30 mouse cellular contexts compared by ENCODE assay signal in genomic region chr1:164446535-164446934, GRCm38 (mm10). TPM values are rescaled to one million over a fixed set of nuclear protein-coding genes. Genes with fewer than 3 reads are reported as not detected.
DNase-seq lines count a peak whose midpoint lies in the region; ATAC-seq and TF ChIP-seq lines count a peak whose summit lies in the region.
"Had no signal": no experiment of that assay in that cellular context is flagged by ENCODE, and none has a peak within 500 bp of the region (broad histone marks: within the 10 kb centered on the region; RNA-seq: fewer than 3 reads in every experiment).

No protein-coding gene starts in this region.

- no peak overlapping the region for H3K4me2 ChIP-seq in embryonic facial prominence, embryonic 15.5 days (replicated peaks)
- H3K4me2 ChIP-seq in hindbrain, embryonic 11.5 days (replicated peaks; ENCODE audit: low read depth, low read length), result no peak overlapping the region
- no peak overlapping the region for H3K4me2 ChIP-seq in kidney, postnatal 0 days (ENCODE audit: low read length)
- H3K4me2 ChIP-seq: embryonic facial prominence, embryonic 12.5 days; forebrain, embryonic 15.5 days; hindbrain, embryonic 12.5 days; intestine, embryonic 15.5 days; limb, embryonic 12.5 days; liver, embryonic 12.5 days; midbrain, embryonic 12.5 days; neural tube, embryonic 13.5 days had no signal

- no peaks in the 10 kb centered on the region; the same call in 1 of the 2 replicates for H3K36me3 ChIP-seq in embryonic facial prominence, embryonic 15.5 days
- peaks cover 2% of the 10 kb centered on the region; the same call in 1 of the 2 replicates for H3K36me3 ChIP-seq in embryonic facial prominence, embryonic 10.5 days (replicated peaks)
- no peaks in the 10 kb centered on the region for H3K36me3 ChIP-seq in hindbrain, embryonic 11.5 days (ENCODE audit: control insufficient read depth, insufficient read depth, low read length)
- peaks cover 79% of the 10 kb centered on the region for H3K36me3 ChIP-seq in hindbrain, embryonic 10.5 days
- H3K36me3 ChIP-seq in kidney, postnatal 0 days (ENCODE audit: insufficient read depth, low read length), result peaks cover 10% of the 10 kb centered on the region; the same call in 1 of the 2 replicates
- peaks cover 51% of the 10 kb centered on the region for H3K36me3 ChIP-seq in ES-E14 (ENCODE audit: control insufficient read depth, insufficient read depth, low read length, poor library complexity, severe bottlenecking)
- H3K36me3 ChIP-seq: embryonic facial prominence, embryonic 12.5 days; G1E; limb, embryonic 12.5 days had no signal

- H3K9me3 ChIP-seq in embryonic facial prominence, embryonic 15.5 days (replicated peaks), result no peaks in the 10 kb centered on the region
- H3K9me3 ChIP-seq in embryonic facial prominence, embryonic 10.5 days, result no peaks in the 10 kb centered on the region
- no peaks in the 10 kb centered on the region for H3K9me3 ChIP-seq in hindbrain, embryonic 11.5 days (ENCODE audit: control insufficient read depth, low read length)
- H3K9me3 ChIP-seq in hindbrain, embryonic 10.5 days, result no peaks in the 10 kb centered on the region
- no peaks in the 10 kb centered on the region for H3K9me3 ChIP-seq in kidney, postnatal 0 days (replicated peaks; ENCODE audit: low read length)
- no peaks in the 10 kb centered on the region for H3K9me3 ChIP-seq in ES-E14 (ENCODE audit: control insufficient read depth, insufficient read depth, low read depth, low read length)
- H3K9me3 ChIP-seq: embryonic facial prominence, embryonic 12.5 days; forebrain, embryonic 10.5 days; forebrain, embryonic 15.5 days; G1E; hindbrain, embryonic 12.5 days; intestine, embryonic 15.5 days; limb, embryonic 12.5 days; liver, embryonic 12.5 days; midbrain, embryonic 12.5 days; neural tube, embryonic 13.5 days had no signal

- no peaks in the 10 kb centered on the region for H3K4me1 ChIP-seq in embryonic facial prominence, embryonic 15.5 days
- H3K4me1 ChIP-seq in embryonic facial prominence, embryonic 10.5 days, result peaks cover 4% of the 10 kb centered on the region; the same call in 1 of the 2 replicates
- no peaks in the 10 kb centered on the region for H3K4me1 ChIP-seq in hindbrain, embryonic 11.5 days (replicated peaks; ENCODE audit: control insufficient read depth, insufficient read depth, low read length)
- H3K4me1 ChIP-seq in hindbrain, embryonic 10.5 days (replicated peaks), result peaks cover 9% of the 10 kb centered on the region; the same call in 1 of the 2 replicates
- H3K4me1 ChIP-seq in kidney, postnatal 0 days (replicated peaks; ENCODE audit: insufficient read depth, low read length), result no peaks in the 10 kb centered on the region
- H3K4me1 ChIP-seq in ES-E14 (ENCODE audit: control insufficient read depth in 2 of 2, insufficient read depth in 2 of 2, low read length in 2 of 2, poor library complexity in 1 of 2), result peaks cover 7 to 12% of the 10 kb centered on the region in 2 experiments; a peak in 3 of 4 replicates
- H3K4me1 ChIP-seq: embryonic facial prominence, embryonic 12.5 days; forebrain, embryonic 10.5 days; forebrain, embryonic 15.5 days; hindbrain, embryonic 12.5 days; midbrain, embryonic 12.5 days; neural tube, embryonic 13.5 days had no signal

- no peak overlapping the region for H3K4me3 ChIP-seq in embryonic facial prominence, embryonic 15.5 days (replicated peaks)
- H3K4me3 ChIP-seq in embryonic facial prominence, embryonic 10.5 days, result no peak overlapping the region
- H3K4me3 ChIP-seq in hindbrain, embryonic 11.5 days (ENCODE audit: low read depth, low read length), result no peak overlapping the region
- no peak overlapping the region for H3K4me3 ChIP-seq in hindbrain, embryonic 10.5 days
- no peak overlapping the region for H3K4me3 ChIP-seq in kidney, postnatal 0 days (replicated peaks; ENCODE audit: low read depth, low read length)
- H3K4me3 ChIP-seq in ES-E14 (ENCODE audit: insufficient read depth in 1 of 2, low read depth in 1 of 2, low read length in 2 of 2, poor library complexity in 1 of 2, severe bottlenecking in 1 of 2), result no peak overlapping the region
- H3K4me3 ChIP-seq: embryonic facial prominence, embryonic 12.5 days; forebrain, embryonic 10.5 days; forebrain, embryonic 15.5 days; hindbrain, embryonic 12.5 days; intestine, embryonic 15.5 days; limb, embryonic 12.5 days; liver, embryonic 12.5 days; midbrain, embryonic 12.5 days; neural tube, embryonic 13.5 days had no signal

- no peaks in the 10 kb centered on the region for H3K27me3 ChIP-seq in embryonic facial prominence, embryonic 15.5 days
- H3K27me3 ChIP-seq in embryonic facial prominence, embryonic 10.5 days (replicated peaks; ENCODE audit: low read depth, poor library complexity, severe bottlenecking), result no peaks in the 10 kb centered on the region
- no peaks in the 10 kb centered on the region for H3K27me3 ChIP-seq in hindbrain, embryonic 11.5 days (ENCODE audit: control insufficient read depth, insufficient read depth, low read length)
- no peaks in the 10 kb centered on the region for H3K27me3 ChIP-seq in hindbrain, embryonic 10.5 days (ENCODE audit: insufficient read depth, poor library complexity, severe bottlenecking)
- H3K27me3 ChIP-seq in kidney, postnatal 0 days (ENCODE audit: insufficient read depth, low read length), result no peaks in the 10 kb centered on the region
- H3K27me3 ChIP-seq: embryonic facial prominence, embryonic 12.5 days; forebrain, embryonic 15.5 days; hindbrain, embryonic 12.5 days; intestine, embryonic 15.5 days; limb, embryonic 12.5 days; liver, embryonic 12.5 days; midbrain, embryonic 12.5 days; neural tube, embryonic 13.5 days had no signal

- 91% methylated on average over 10 of the region's 10 CpGs for WGBS in embryonic facial prominence, embryonic 15.5 days
- WGBS in embryonic facial prominence, embryonic 10.5 days, result 89% methylated on average over 10 of the region's 10 CpGs
- 94% methylated on average over 10 of the region's 10 CpGs for WGBS in hindbrain, embryonic 11.5 days
- WGBS in hindbrain, embryonic 10.5 days, result 91% methylated on average over 10 of the region's 10 CpGs
- 65% methylated on average over 10 of the region's 10 CpGs for WGBS in kidney, postnatal 0 days

- TF ChIP-seq CTCF in kidney, postnatal 0 days (IDR thresholded peaks at IDR 0.05; ENCODE audit: low read depth), result no peak

- 0 out of 2 replicates have a peak, but pooled peaks have one; percentile 12 for ATAC-seq in embryonic facial prominence, embryonic 15.5 days (ENCODE audit: insufficient number of reproducible peaks, low FRiP score, low TSS enrichment, low read depth)
- 0 out of 2 replicates have a peak, but pooled peaks have one; percentile 10 for ATAC-seq in hindbrain, embryonic 11.5 days (ENCODE audit: low FRiP score)
- peak; percentile 61 for ATAC-seq in kidney, postnatal 0 days (replicated peaks; ENCODE audit: low FRiP score, low read depth)
- ATAC-seq: forebrain, embryonic 15.5 days; hindbrain, postnatal 0 days; liver, embryonic 12.5 days; liver, postnatal 0 days had no signal

- no peak for DNase-seq in embryonic facial prominence, embryonic 10.5 days (ENCODE audit: low spot score)
- DNase-seq in hindbrain, embryonic 11.5 days (ENCODE audit: low spot score), result no peak
- no peak for DNase-seq in hindbrain, embryonic 10.5 days (ENCODE audit: low spot score)
- DNase-seq in kidney, postnatal 0 days (ENCODE audit: low spot score), result no peak
- no peak for DNase-seq in kidney, postnatal 14 days
- DNase-seq in ES-E14 (ENCODE audit: low read depth, low spot score), result no peak
- DNase-seq in right cerebral cortex, postnatal 4 days, result no peak
- DNase-seq: adrenal gland, adult 8-10 months; cerebellum, adult 8-10 months; cerebellum, postnatal 25 days; kidney, postnatal 10 days; liver, postnatal 0 days; lung, postnatal 36 days; retina, postnatal 1 day; right cerebral cortex, postnatal 14 days; spleen, adult 18-20 months; thymus, adult 18-20 months; thymus, postnatal 25 days had no signal

- no peak overlapping the region for H3K27ac ChIP-seq in embryonic facial prominence, embryonic 15.5 days (replicated peaks)
- H3K27ac ChIP-seq in embryonic facial prominence, embryonic 10.5 days (replicated peaks), result no peak overlapping the region
- H3K27ac ChIP-seq in hindbrain, embryonic 11.5 days (ENCODE audit: low read depth, low read length), result no peak overlapping the region
- no peak overlapping the region for H3K27ac ChIP-seq in hindbrain, embryonic 10.5 days
- peak overlapping the region; percentile 55 for H3K27ac ChIP-seq in kidney, postnatal 0 days
- H3K27ac ChIP-seq in ES-E14 (ENCODE audit: insufficient read depth, low read depth, low read length, poor library complexity, severe bottlenecking), result peak overlapping the region; percentile 4; the same call in 1 of the 2 replicates
- H3K27ac ChIP-seq: embryonic facial prominence, embryonic 12.5 days; forebrain, embryonic 10.5 days; forebrain, embryonic 15.5 days; hindbrain, embryonic 12.5 days; hindbrain, postnatal 0 days; intestine, embryonic 15.5 days; limb, embryonic 12.5 days; liver, embryonic 12.5 days; midbrain, embryonic 12.5 days; neural tube, embryonic 13.5 days had no signal

- no peak overlapping the region for H3K9ac ChIP-seq in embryonic facial prominence, embryonic 15.5 days
- no peak overlapping the region for H3K9ac ChIP-seq in hindbrain, embryonic 11.5 days (ENCODE audit: low read depth, low read length)
- H3K9ac ChIP-seq in kidney, postnatal 0 days (ENCODE audit: low read depth, low read length), result no peak overlapping the region
- no peak overlapping the region for H3K9ac ChIP-seq in ES-E14 (ENCODE audit: insufficient read depth, low read depth, low read length, poor library complexity, severe bottlenecking)
- H3K9ac ChIP-seq: embryonic facial prominence, embryonic 12.5 days; forebrain, embryonic 15.5 days; hindbrain, embryonic 12.5 days; intestine, embryonic 15.5 days; limb, embryonic 12.5 days; liver, embryonic 12.5 days; liver, postnatal 0 days; midbrain, embryonic 12.5 days; neural tube, embryonic 13.5 days had no signal

- in situ Hi-C loops in ES-E14 (cut with MboI; ENCODE audit: low sequenced_read_pairs in 2 of 2, unreplicated experiment in 2 of 2), result no loop called here

TF ChIP-seq in ES-E14, 5 proteins besides CTCF, POLR2A, EP300 and RAD21:
- no peak for TF ChIP-seq HCFC1 (IDR thresholded peaks at IDR 0.05; ENCODE audit: borderline replicate concordance, insufficient read depth, low read length)
- TF ChIP-seq CHD2 (IDR thresholded peaks at IDR 0.05; ENCODE audit: low read depth, low read length), result no peak
- no peak for TF ChIP-seq ZC3H11A (IDR thresholded peaks at IDR 0.05; ENCODE audit: borderline replicate concordance, low read depth, low read length)
- TF ChIP-seq ZNF384 (IDR thresholded peaks at IDR 0.05; ENCODE audit: low read depth, low read length), result no peak

RNA-seq across cellular contexts. Expression of gene Atp1b1, which starts 11.6 kb away (rescaled TPM):
- 46.1 and 49.7 TPM in 2 replicates for polyA plus RNA-seq in embryonic facial prominence, embryonic 15.5 days (2015; fragmentation: Nextera tagmentation; extraction: Ambion mirVana)
- 6.9 and 7.4 TPM in 2 replicates for polyA plus RNA-seq in embryonic facial prominence, embryonic 10.5 days (2016; fragmentation: Nextera tagmentation; extraction: Ambion mirVana)
- polyA plus RNA-seq in hindbrain, embryonic 11.5 days (2014; fragmentation: Nextera tagmentation; extraction: Ambion mirVana), result 28.7 and 37.3 TPM in 2 replicates
- 19.0 and 25.9 TPM in 2 replicates for polyA plus RNA-seq in hindbrain, embryonic 10.5 days (2016; fragmentation: Nextera tagmentation; extraction: Ambion mirVana)
- polyA plus RNA-seq in kidney, postnatal 0 days (2015; fragmentation: Nextera tagmentation; extraction: Ambion mirVana), result 720 and 731 TPM in 2 replicates
- total RNA-seq in ES-E14 (2012; rRNA removed), result 58.3 and 79.1 TPM in 2 replicates
- polyA plus RNA-seq: G1E had no signal

Comparison
In these comparisons a context has a peak if more than half of its experiments do, and no peak if none do; other contexts are left out.
1. ATAC-seq: peak in every context shown above with its lines; median percentile 61 in kidney, postnatal 0 days; 12 in embryonic facial prominence, embryonic 15.5 days; 10 in hindbrain, embryonic 11.5 days.
2. H3K27ac ChIP-seq: peak in kidney, postnatal 0 days (single experiment) and ES-E14 (single experiment); none in embryonic facial prominence, embryonic 15.5 days (single experiment), embryonic facial prominence, embryonic 10.5 days (single experiment), hindbrain, embryonic 11.5 days (single experiment) and hindbrain, embryonic 10.5 days (single experiment).
3. RNA of gene Atp1b1, which starts 11.6 kb away (polyA plus RNA-seq): 720 to 731 TPM in kidney, postnatal 0 days; 46.1 to 49.7 TPM in embryonic facial prominence, embryonic 15.5 days, 28.7 to 37.3 TPM in hindbrain, embryonic 11.5 days, 19.0 to 25.9 TPM in hindbrain, embryonic 10.5 days and 6.9 to 7.4 TPM in embryonic facial prominence, embryonic 10.5 days; every median in the first group is over 10 times any median in the second.